Mouse (Mus musculus) kidney, postnatal 14 days (tissue): ENCODE results near the gene Vstm5.
"Not testable (repeated sequence)": the region's sequence is repeated elsewhere in the genome, so short reads cannot be mapped to it uniquely, and the experiment has no call there.

ENCODE experiments used
- DNase-seq: peaks from one replicate; pipeline ENCODE4 v3.0.0; 2022; ENCODE audit warnings: mixed read lengths

The Vstm5 gene

GRCm38 (mm10) chr9:15263487-15263886 is 24.6 kb downstream of the Vstm5 start:
- no peak for DNase-seq

DNA sequence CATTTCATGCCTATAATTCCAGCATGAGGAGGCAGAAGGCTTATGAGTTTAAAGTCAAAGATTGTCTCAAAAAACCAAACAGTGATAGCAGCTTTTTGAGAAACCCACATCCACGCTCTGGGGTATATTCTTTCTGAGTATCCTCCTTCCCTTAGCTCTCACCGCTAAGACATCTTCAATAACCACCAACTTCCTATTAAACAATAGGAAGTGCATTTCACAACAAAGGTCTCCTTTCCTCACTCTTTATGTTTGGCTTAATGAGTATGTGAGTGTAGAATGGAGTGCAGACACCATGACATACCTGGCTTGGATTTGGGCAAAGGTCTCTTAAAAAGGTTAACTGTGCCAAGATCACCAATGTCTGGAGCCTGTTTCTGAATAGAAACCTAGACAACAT is 35.1 kb downstream of the Vstm5 start:
- DNase-seq = no peak

- DNase-seq = no peak
Observed at GRCm38 (mm10) chr9:15276855-15277254, 38.0 kb downstream of the Vstm5 start.

GRCm38 (mm10) chr9:15278343-15278742 is 39.5 kb downstream of the Vstm5 start:
- no peak for DNase-seq

DNA sequence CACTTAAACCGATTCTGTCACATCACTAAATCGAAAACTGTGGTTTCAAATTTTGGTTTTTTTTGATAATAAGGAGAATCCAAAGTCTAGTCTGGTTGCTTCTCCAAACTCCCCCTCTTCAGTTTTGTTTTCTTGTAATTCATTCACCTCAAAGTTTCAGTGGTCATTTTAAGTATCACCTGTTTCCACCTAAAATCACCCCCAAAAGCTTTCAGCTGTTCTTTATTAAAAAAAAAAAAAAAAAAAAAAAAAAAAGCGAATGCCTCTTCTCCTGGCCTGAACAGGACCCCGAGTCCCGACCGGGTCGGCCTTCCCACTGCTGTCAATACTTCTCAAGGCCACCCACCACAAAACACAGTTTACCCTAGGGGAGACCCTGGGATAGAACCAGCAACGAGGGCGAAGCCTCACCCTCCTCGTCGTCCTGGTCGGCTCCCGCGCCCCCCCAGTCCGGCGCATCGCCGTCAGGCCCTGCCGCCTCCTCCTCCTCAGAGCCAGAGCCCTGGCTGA is 40.3 kb downstream of the Vstm5 start:
- DNase-seq = no peak

DNA sequence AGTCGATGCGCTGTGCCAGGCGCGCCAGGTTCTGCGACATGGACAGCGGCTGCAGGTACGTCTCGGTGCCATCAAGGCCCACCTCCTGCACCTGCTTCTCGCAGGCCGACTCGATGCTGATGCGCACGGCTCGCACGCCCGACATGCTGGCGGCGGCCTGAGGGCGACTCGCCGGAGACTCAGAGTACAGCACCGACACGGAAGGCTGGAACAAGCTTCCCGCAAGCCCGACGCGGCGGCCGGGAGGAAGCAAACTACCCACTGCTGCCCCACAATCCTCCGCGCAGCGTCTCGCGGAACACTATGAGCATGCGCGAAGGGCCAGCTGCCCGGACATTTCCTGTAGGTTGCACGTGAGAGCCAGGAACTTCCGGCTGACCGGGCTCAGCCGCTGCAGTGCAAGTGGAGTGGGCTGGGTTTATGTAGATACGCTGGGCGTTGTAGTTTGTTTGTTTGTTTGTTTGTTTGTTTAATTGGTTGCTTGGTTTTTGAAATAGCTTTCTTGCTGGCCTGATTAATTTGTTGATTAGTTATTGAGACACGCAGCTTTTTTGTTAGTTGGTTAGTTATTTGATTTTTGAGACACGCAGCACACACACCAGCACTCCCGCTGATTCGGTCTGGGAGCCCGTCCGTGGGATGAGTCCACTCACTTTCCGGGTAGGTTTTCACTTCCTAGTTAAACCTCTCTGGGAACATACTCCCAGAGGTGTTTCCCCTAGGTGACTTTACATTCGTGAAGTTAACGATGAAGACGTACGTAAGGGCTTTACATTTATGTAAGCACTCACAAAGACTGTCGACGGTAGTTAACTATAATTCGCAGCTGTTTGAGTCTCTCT is 41.0 kb downstream of the Vstm5 start, which contains the start of gene Med17:
Med17 (minus strand) TSS at position 283 of the 842 bp plus-strand sequence.
- peak; percentile 96 for DNase-seq

DNA sequence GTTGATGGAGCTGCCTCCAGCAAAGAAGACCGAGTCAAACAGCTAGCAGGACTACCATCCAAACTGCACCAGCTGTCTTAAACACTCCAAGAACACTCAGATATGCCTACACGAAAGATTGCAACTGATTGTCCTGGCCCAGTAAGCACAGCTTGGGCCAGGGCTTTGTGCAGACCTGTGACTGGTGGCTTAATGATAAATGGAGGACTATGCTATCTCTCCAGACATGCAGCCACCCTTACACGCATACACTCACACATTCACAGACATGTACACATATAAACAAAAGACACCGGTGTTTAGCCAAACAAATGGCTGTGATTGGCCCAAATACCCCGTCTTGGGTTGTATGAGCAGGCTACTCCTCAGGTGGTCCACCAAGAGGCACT is 41.6 kb downstream of the Vstm5 start:
- DNase-seq = no peak

DNA sequence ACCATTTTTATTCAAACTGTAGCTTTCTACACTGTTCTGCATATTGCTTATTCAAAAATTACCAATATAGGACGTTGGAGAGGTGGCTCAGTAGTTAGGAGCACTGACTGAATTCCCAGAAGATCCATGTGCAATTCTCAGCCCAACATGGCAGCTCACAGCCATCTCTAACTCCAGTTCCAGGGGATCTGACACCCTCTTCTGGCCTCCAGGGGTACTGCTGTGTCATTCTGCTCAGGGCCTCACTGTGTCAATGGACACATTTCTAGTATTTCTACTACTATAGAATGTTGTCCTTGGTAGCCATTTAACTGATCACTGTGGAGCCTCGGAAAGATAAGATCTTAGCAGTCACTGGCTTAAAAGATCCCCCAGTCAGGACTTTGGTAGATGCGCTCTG is 46.6 kb downstream of the Vstm5 start:
- DNase-seq = peak; percentile 27

DNA sequence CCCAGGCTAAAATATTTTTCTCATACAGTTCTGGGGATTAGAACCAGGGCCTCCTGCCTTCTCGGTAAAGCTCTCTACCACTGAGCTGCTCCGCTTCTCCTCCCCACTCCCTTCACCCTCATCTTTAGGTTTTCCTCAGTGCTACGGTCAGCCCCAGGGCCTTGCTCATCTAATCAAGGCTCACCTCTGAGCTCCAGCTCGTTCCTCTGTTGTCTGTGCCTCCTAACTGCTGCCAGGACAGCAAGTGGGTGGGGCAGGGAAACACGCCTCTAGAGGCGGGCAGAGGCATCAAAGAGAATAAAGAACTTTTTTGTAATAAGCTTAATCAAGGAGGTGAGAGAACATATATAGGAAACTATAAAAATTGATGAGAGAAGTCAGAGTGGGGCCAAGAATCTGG is 49.0 kb downstream of the Vstm5 start:
- no peak for DNase-seq

- DNase-seq = no peak
Observed at GRCm38 (mm10) chr9:15288402-15288801, 49.6 kb downstream of the Vstm5 start.

- DNase-seq = no peak
Observed at GRCm38 (mm10) chr9:15289251-15289650, 50.4 kb downstream of the Vstm5 start.

- no peak for DNase-seq
Observed at GRCm38 (mm10) chr9:15297112-15297511, 58.3 kb downstream of the Vstm5 start.

- DNase-seq = no peak
Observed at GRCm38 (mm10) chr9:15298451-15298850, 59.6 kb downstream of the Vstm5 start.

- DNase-seq = no peak
Observed at GRCm38 (mm10) chr9:15300056-15300455, 61.2 kb downstream of the Vstm5 start.

- peak; percentile 88 for DNase-seq
Observed at GRCm38 (mm10) chr9:15301399-15301798, 62.6 kb downstream of the Vstm5 start.

- DNase-seq = not testable (repeated sequence)
Observed at GRCm38 (mm10) chr9:15302006-15302405, 63.2 kb downstream of the Vstm5 start.

- DNase-seq = peak; percentile 65
Observed at GRCm38 (mm10) chr9:15302881-15303280, 64.0 kb downstream of the Vstm5 start.

GRCm38 (mm10) chr9:15305503-15306397 is 66.9 kb downstream of the Vstm5 start, which contains the start of gene Taf1d:
Gene Taf1d, plus strand, starts transcription at chr9:15306214.
- DNase-seq = peak; percentile 97

GRCm38 (mm10) chr9:15306398-15307119 is 67.7 kb downstream of the Vstm5 start, which contains the start of gene 4931406C07Rik:
Gene 4931406C07Rik, minus strand, starts transcription at chr9:15306448.
- no peak for DNase-seq

GRCm38 (mm10) chr9:15307257-15307656 is 68.4 kb downstream of the Vstm5 start:
- DNase-seq = no peak

DNA sequence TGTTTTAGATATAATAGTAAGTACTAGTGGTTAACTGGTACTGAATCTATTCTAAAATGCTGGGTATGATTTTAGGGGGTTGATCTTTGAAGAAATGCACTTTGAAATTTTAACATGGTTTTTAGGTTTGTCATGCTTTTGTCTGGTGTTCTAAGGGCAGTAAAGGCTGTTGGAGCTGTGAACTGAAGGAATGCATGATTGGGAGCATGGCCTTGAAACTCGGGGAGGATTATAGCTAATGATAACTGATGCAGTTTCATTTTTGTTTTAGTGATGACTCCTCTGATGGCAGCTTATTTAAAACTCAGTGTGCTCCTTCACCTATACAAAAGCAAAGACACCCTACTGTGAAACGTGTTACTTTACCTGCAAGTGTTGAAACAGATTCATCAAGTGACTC is 69.4 kb downstream of the Vstm5 start:
- no peak for DNase-seq
